Mouse (Mus musculus): Measurements from ENCODE around the gene Gm11733.

The Gm11733 gene

GRCm38 (mm10) chr11:117478271-117479006 lies 5.7 kb upstream of the Gm11733 start:
- no peak for DNase-seq (ENCODE audit: low read depth, low spot score)

GRCm38 (mm10) chr11:117479007-117479719 lies 5.0 kb upstream of the Gm11733 start:
- peak; percentile 88 for DNase-seq (ENCODE audit: low read depth, low spot score)

GRCm38 (mm10) chr11:117479746-117480145 lies 4.4 kb upstream of the Gm11733 start:
- no peak for DNase-seq (ENCODE audit: low read depth, low spot score)

DNA sequence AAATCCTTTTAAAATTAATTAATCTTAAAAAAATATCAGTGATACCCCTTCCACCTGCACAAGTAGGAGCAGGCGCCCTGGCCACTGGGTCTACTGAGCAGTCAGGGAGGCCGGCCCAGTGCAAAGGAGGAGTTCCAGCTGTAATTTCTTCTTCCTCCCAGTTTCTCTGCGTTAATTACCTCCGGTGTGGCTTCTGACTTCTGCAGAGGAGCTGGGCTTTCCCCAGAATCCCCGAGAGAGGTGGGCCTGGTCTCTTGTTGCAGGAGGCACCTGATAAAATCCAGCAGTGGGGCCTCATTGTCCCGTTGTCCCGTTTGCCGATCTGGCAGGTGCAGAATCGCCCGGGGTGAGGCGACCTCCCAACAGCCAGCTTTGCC lies 1.9 kb upstream of the Gm11733 start:
- no peak for DNase-seq (ENCODE audit: low read depth, low spot score)

DNA sequence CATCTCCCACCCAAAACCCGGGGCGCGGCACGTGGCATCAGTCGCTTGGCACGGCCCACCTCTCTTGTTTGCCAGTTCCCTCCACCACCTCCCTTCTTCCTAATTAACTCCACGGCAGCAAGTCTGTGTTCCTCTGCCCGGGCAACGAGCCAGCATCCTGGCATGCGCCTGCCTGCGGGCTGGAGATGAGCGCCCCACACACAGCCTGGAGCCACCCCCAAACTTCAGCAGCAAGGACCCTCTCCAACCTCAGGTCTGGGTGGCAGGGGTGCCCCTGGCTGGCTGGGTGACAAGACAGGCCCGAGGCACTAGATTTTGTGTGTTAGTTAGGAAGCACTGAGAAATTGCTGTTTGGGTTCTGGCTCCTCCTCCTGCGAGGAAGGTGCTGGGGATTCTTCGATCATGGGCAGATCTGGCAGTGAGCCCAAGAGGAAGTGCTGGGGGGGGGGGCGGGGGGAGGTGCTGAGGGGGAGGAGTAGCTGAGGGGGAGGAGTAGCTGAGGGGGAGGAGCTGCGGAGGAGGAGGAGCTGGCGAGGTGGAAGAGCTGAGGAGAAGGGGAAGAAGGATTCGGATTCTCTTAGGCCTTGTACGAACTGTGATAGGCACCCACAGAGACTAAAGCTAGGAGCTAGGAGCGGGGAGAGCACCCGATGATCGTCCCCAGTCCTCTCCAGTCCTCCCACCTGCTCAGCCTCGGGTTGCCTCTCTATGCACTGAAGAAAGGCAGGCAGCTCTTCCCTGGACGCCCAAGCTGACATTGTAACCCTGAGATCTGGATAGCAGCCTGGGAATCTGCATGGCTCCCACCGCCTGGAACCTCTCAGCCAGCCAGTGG lies 1.3 kb upstream of the Gm11733 start:
- peak; percentile 60 for DNase-seq (ENCODE audit: low read depth, low spot score)

DNA sequence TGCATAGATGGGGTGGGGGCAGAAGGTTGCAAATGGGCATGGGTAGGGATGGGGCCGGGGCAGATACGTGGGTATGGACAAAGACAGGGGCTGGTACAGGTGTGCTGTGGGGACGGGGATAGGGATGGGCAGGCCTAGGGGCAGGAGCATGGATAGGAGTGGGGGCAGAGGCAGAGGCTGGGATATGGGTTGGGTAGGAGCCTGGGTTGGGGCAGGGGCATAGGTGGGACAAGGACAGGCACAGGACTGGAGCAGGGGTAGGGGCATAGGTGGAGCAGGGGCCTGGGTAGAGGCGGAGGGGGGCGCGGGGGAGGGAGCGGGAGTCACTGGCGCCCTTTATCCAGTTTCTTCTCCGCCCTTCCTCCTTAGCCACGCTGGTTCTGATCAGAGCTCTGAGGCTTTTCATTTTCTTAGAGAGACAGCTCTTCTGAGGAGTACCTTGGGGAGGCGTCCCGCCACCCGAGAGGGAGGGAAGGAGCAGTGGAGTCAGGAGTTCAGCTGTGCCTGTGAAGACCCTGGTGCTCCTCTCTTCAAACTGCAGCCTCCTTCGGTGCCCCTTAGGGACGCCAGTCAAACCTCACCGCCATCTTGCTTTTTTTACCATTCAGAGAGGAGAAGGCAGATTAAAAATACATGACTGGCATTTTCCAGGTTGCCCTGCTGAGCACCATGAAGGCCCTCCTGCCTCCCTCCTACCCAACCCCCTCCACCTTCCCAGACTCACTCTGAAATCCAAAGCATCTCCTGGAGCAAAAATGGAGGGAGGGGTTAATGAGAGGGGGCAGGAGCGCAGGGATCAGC lies 7.4 kb downstream of the Gm11733 start:
- DNase-seq (ENCODE audit: low read depth, low spot score) = no peak

- DNase-seq (ENCODE audit: low read depth, low spot score) = no peak
Observed at GRCm38 (mm10) chr11:117492209-117492505, 8.0 kb downstream of the Gm11733 start.

DNA sequence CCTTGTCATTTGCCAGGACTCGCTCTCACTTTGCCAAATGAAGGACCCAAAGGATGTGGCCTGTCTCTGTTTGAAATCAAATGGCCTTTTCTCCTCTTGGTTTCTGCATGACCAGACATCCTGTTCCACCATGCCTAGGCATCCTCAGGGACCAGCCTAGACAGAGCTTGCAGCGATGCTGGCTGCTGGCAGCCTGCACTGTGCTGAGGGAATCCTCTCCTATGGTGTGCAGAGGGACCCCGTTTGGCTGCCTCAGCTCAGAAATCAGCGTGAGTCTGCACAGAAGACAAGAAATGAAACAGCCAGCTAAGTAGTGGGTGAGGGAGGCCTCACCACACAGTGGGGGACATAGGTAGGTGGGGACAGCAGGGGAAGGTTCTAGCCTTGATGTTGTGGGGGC lies 12.6 kb downstream of the Gm11733 start:
- no peak for DNase-seq (ENCODE audit: low read depth, low spot score)

GRCm38 (mm10) chr11:117497256-117498136 lies 13.3 kb downstream of the Gm11733 start:
- peak; percentile 81 for DNase-seq (ENCODE audit: low read depth, low spot score)

- no peak for DNase-seq (ENCODE audit: low read depth, low spot score)
Observed at GRCm38 (mm10) chr11:117498137-117498511, 14.0 kb downstream of the Gm11733 start.

GRCm38 (mm10) chr11:117508972-117509371 lies 24.8 kb downstream of the Gm11733 start:
- DNase-seq (ENCODE audit: low read depth, low spot score) = no peak

DNA sequence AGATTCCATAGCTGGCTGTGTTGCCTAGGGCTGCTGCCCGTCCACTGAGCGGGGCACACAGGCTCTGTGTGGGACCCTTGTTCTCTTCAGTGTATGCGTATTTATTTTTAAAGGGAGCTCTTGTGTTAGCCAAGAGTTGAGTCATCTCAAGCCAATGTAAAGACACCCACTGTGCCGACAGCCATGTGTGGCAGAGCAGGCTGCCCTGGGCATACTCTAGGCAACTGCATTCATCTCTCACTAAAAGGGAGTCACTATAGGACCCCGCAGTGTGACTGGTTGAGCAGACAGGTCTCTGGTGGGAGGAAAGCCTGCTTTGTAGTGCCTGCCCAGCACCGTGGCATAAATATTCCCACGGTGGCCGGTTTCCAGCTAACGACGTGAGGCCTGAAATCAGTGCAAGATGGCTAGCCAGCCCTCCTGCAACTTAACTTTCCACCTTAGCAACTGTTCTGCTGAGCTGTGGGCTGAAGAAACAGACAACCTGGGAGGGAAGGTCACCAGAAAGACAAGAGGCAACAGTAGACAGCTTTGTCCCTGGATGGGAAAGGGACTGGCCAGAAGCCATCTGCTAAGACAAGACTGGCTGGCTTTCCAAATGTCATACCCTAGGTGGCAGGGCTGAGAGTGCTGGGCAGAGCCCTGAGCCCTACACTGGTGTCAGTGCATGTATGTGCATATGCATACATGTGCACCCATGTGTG lies 31.7 kb downstream of the Gm11733 start:
- DNase-seq (ENCODE audit: low read depth, low spot score) = no peak

DNA sequence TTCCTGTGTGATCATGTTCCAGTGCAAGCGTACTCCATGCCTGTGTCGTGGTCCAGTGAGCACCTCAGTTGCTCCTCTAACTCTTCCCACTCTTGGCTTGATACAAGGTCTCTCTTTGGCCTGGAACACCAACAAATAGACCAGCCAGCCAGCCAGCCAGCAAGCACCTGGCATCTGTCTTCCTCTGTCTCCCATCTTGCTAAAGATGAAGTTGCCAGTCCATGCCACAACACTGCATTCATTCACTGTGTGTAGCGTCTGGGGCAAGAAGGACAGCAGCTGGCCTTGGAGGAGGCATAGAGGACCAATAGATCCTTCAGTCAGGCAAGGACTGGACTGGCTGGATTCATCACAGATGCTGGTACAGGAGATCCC lies 32.2 kb downstream of the Gm11733 start:
- no peak for DNase-seq (ENCODE audit: low read depth, low spot score)

DNA sequence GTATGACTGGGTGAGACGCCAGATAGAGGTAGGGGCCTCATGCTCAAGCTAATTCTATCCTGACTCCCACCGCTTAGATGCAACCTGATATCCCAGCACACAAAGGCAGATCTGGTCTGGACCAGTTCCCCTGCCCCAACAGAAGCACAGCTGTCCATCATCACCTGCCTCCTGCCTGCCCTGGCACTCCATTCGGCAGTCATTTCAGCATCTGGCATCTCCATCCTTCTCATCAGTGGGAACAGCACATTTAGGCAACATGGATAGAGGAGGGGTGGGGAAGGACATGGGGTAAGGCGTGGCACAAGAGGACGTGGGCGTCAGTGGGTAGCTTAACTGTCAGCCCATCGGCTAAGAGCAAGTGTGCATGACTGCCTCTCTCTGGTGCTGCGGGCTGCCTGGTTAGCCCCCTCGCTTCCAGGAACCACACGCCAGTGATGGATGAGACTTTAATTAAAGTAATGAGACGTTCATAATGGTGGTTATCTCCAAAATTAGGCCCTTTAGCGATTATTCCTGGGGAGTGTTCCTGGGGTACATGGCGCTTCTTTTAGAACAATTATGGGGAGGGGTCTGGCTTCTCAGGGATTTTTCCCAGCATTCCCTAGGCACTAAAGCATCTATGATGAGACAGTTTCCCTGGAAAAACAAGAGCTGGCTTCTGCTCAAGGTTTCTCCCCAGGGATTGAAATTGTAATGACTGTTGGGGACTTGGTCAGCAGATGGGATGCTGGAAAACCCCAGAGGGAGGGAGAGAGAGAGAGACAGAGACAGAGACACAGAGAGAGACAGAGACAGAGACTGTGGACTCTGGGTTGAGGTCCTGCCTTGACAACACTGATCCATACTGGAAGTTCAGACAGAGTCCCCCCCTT lies 38.0 kb downstream of the Gm11733 start:
- DNase-seq (ENCODE audit: low read depth, low spot score) = no peak

GRCm38 (mm10) chr11:117522879-117523519 lies 38.8 kb downstream of the Gm11733 start:
- DNase-seq (ENCODE audit: low read depth, low spot score) = peak; percentile 38

DNA sequence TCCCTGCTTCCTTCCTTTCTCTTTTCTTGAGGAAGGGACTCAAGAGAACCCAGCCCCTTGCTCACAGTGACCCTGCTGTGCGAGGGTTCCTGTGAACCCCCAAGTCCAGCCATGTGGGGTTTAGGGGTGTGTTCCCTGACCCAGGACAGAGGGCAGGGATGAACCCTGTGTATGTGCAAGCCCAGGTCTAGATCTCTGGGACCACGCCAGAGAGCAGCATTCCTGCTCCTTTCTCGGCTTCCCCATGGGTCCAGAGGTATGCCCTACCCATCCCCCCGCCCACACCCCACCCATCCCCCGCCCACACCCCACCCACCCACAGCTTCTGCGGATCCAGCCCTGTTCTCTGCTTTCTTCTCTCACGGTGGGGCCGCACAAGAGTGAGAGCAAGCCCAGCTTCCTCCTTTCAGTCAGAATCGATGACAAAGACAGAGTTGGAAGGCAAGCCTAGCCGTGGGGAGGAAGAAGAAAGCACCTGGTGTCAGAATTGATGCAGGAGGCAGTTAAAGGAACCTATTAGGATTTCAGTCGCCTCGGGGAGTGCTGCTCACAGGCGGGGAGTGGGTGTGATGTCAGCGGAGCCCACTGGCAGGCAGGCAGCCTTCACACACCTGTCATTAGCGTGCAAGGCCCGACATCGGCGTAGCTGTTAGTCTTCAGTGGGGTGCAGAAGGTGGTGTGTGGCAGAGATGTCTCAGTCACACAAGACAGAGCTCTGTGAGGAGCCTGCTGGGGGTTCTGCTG lies 41.6 kb downstream of the Gm11733 start:
- DNase-seq (ENCODE audit: low read depth, low spot score) = no peak

- peak; percentile 34 for DNase-seq (ENCODE audit: low read depth, low spot score)
Observed at GRCm38 (mm10) chr11:117532374-117532773, 48.2 kb downstream of the Gm11733 start.

DNA sequence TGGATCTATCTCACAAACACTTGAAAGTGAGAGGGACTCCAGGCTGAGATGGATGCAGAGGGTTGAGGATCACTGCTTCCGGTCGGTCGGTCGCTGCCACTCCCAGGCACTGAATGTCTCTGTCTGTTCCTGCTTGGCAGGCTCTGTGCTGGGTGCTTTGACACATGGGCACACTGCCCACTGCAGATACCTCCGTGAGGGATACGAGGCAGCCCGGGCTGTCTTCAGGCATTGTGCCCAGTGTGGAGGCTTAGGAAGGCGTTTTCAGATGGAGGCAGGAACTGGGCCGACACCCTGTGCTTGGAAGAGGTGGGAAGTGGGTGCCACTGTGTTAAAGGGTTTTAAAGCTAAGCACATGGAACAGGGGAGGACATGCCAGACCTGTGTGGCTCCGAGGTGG lies 50.7 kb downstream of the Gm11733 start:
- DNase-seq (ENCODE audit: low read depth, low spot score) = no peak

Measured in mesoderm, embryonic 11.5 days (tissue).